Mouse (Mus musculus): ENCODE measurements around the gene Chm.
"Not testable (repeated sequence)": the region's sequence is repeated elsewhere in the genome, so short reads cannot be mapped to it uniquely, and the experiment has no call there.

Chm gene

DNA sequence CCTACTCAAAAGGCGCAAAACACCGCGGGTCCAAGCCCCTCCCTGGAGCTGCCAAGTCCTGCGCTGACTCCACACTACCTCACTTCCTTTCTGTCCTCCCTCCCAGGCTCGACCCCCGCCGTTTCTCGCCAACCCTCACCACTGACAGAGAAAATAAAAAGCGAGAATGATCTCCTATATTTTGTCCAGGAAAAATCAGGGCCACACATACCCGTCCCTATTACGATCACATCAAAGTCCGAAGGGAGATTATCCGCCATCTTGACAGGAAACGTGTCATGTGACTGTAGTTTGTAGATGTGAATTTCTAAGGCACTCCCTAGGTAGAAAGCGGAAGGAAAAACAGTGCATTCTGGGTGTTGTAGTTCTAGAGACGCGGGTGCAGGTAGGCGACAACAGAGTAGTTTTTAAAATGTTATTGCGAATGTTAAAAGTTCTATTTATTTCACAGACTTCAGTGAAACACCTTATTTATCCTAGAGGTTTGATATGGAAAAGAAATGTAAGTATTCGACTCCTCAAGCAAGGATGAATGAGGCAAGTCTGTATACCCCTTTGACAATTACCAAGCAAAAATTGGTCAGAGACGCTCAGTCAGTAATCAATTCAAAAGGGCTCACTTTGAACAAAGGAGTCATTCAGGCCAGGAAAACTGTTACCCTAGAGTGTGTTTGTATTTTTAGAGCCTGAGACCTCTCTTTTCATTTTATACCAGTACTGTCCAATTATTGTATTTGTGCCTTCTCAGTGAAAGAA lies at the start of gene Chm:
Chm (minus strand) TSS at position 288 of the 756 bp plus-strand sequence.
- DNase-seq (ENCODE audit: low spot score in 2 of 2), result peak; percentile 49 to 57

DNA sequence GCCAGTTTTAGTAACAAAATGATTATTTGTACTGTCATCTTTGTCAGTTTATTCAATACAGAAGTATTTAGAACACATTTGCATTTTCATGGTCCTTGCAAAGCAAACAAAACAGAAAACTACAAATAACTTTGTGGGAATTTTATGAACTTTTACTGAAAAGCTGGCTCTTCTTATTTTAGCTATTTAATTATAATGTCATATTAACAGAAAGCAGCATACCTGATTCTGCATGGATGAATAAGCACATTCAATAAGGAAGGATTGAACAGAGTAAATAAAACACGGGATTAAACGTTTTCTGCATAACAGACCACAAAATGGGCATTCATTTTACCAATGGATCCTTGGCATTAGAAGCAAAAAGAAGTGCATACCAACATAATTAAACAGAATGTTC lies 8.6 kb upstream of the Chm start:
- no peak for DNase-seq (ENCODE audit: low spot score in 2 of 2)

DNA sequence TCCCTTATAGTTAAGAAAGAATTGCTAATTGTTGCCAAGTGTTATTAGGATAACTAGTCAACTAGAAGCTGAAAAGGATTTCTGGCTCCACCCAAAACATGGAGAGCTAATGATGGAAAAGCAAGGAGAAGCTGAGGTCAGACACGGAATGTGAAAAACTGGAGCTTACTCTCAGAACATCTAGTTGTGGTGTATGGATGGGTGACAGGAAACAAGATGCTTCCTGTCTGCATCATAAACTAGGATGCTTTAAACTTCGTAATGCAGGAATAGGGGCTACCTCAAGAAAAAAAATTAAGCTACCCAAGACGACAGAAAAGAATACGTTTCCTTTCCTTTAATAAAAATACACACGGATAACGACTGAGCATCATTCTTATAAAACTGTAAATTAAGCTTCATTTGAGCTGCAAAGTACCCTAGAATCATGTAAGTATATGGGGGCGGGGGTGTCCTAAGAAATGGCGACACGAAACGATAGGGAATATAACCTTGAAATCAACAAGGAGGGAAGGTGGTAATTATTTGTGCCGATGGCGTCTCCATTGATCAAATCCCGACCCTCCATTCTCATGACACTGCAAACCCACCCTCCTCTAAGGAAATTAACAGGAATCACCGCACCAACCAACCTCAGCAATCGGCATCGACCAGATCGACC lies 618 bp downstream of the Chm start:
- DNase-seq (ENCODE audit: low spot score in 2 of 2), result no peak

DNA sequence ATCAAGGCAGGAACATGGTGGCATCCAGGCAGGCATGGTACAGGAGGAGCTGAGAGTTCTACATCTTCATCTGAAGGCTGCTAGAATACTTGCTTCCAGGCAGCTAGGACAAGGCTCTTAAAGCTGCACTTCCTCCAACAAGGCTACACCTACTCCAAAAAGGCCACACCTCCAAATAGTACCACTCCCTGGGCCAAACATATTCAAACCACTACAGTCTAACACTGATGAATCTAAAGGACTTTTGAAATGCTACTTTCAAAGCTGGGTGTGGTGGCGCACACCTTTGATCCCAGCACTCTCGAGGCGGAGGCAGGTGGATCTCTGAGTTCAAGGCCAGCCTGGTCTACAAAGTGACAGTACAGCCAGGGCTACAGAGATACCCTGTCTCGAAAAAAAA lies 4.5 kb downstream of the Chm start:
- DNase-seq (ENCODE audit: low spot score in 2 of 2), result not testable (repeated sequence)

DNA sequence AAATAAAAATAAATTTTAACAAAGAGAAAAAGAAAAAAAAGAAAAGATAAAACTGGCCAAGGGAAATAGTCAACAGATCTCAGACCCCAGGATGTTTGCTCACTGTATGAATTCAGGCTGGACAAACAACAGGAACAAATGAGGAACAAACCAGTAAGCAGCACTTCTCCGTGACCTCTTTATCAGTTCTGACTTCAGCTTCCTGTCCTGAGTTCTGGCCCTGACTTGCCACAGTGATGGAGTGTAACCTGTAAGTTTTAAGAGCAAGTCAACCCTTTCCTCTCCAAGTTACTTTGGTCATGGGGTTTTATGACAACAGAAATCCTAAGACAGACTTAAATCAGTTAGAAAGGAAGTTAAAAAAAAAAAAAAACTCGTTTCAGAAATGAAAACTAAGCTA lies 12.6 kb downstream of the Chm start:
- no peak for DNase-seq (ENCODE audit: low spot score in 2 of 2)

DNA sequence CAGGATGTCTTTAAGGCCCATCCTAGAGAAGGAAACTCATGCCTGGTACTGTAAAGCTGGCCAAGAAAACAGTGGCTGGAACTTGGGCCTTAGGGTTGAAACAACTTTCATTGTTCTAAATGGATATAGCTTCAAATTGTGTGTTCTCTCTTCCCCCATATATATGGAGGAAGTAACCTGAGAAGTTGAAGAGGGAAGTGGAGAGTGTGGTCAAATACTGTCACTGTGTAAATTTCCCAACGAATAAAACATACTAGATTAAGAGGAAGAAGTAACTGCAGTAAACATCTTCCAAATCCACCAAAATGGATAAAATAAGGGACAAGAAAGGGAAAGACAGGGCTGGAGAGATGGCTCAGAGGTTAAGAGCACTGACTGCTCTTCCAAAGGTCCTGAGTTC lies 13.0 kb downstream of the Chm start:
- no peak for DNase-seq (ENCODE audit: low spot score in 2 of 2)

DNA sequence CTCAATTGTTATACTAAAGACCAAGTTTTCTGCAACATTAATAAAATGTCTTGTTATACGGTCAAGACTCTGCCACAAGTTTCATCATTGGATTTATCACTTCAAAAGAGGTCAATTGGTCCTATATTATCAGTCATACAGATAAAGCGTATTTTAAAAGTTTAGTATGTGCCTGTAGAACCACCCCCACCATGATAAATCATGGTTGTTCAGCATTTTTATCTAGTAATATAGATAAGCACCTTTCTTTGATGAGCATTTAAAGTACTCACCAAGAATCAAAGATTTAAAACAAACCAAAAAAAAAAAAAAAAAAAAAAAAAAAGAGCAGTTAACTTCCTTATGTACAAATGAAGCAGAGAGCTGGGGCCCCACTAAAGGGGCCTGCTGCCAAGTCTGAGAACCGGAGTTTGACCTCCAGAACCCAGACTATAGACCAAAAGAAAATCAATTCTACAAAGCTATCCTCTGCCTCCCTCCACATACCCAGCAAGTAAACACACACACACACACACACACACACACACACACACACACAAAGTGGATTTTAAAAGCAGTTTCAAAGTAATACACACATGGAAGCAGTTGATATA lies 25.0 kb downstream of the Chm start:
- DNase-seq (ENCODE audit: low spot score in 2 of 2), result no peak

DNA sequence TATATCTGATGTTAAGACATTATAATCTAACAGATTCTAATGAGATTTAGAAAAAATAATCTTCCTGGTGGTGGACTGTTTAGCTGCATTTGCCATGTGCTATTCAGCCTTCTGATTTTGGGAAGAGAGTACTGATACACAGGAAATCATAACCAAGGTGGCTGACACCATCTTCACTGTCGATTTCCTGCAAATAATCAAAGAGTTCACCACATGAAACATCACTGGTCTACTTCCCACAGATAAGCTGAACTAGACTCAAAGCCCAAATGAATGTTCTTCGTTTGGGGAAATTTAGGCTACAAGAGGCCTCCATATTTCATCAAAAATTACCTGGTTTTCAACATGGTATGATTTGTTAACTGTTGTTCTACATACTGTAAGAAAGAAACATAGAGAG lies 101.1 kb downstream of the Chm start:
- DNase-seq (ENCODE audit: low spot score in 2 of 2), result no peak

DNA sequence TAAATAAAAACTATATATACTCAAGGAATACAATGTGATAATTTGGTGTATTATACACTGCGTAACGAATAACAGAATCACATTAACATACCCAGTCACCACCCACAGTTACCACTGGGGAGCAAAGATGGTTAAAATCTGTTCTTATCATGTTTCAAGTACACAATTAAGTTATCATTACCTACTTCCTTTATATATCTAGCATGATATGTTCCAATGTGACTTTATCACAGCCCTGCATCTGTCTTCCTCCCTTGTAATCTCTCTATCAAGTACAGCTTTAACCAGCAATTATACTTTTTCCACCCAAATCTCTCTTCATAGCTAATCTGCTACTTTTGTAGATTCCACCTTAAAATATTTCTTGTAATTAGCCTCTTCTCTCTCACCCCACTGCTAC lies 109.3 kb downstream of the Chm start:
- DNase-seq (ENCODE audit: low spot score in 2 of 2), result no peak

DNA sequence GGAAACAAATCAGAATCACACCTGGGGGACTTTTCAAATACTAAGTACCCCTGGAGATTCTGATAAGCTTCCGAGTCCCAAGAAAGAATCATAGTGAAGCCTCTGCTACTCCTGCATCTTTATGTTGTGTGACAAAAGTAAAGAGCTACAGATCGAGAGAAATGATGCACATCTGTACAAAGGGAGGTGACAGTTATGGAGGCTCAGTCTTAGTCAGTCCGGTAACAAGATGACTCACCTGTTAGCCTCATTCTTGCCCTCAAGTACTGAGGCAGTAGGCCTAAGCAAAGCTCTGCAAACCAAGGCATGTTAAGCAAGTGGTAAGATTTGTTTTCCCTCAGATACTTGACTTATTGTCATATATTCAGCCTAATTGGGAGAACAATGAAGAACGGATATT lies 110.5 kb downstream of the Chm start:
- no peak for DNase-seq (ENCODE audit: low spot score in 2 of 2)

DNA sequence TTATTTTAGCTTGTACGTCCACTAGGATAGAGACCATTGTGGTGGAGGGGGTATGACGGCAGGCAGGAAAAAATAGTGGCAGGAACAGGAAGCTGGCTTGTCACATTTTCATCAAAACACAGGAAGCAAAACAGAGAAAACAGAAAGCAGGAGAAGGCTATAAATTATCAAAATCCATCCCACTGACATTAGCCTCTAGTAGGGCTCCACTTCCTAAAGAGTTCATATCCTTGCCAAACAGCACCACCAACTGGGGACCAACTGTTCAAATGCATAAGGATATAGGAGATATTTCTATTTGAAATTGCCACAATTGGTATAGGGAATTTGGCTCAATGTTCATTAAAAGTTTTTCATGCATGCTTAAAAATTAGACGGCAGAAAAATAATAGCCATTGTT lies 181.7 kb downstream of the Chm start:
- DNase-seq (ENCODE audit: low spot score in 2 of 2), result no peak

DNA sequence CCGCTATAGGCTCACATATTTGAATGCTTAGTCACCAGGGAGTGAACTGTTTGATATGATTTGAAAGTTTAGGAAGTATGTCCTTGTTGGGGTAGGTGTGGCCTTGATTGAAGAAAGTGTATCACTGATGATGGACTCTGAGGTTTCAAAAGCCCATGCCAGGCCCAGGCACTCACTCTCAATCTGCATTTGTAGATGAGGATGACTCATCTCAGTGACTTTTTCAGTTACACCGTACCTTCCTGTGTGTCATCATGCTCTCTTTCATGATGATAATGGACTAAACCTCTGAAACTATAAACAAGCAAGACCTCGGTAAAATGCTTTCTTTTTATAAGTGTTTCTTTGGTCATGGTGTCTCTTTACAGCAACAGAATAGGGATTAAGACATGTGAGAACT lies 183.1 kb downstream of the Chm start:
- no peak for DNase-seq (ENCODE audit: low spot score in 2 of 2)

Measured in spleen, postnatal 36 days (tissue).